Mouse (Mus musculus): ENCODE data around the gene Tnfrsf1a. TPM values are rescaled to one million over a fixed set of nuclear protein-coding genes. Genes with fewer than 3 reads are reported as not detected.

The Tnfrsf1a gene
- total RNA-seq, 2 experiments from 2014 or later: 11.5 to 12.7 TPM

DNA sequence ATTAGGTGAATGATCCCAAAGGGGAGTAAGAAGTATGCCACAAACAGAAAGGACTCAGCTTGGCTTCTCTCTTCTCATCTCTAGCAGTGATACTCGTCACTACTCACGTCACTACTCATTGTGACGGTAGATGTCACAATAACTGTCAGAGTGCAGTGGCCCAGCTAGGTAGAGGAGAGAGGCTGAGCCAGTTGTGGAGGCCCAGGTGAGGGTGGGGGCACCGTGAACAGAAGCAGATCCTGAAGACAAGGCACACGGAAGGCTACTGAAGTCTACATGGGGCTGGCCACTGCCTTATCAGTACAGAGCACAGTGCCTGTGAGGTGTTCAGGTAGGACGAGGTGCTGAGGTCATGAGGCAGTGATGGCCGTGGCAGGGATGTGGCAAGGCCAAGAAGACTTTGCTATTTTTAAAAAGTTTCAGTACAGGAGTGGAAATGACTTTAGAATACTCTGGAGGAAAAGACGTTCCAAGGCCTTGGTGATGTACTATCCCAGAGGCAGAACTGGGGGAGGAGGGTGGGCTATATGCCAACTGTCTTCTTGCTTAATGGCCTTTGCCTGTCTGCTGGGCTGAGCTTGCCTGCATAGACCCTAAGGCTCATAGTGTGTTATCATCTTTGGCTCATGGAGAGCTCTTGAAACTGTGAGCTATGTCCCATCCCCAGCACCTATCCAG, 2.3 kb downstream of the Tnfrsf1a start:
- intact Hi-C loops (cut with DNase I): no loop called here
- no peak for DNase-seq (ENCODE audit: low spot score in 2 of 2)

DNA sequence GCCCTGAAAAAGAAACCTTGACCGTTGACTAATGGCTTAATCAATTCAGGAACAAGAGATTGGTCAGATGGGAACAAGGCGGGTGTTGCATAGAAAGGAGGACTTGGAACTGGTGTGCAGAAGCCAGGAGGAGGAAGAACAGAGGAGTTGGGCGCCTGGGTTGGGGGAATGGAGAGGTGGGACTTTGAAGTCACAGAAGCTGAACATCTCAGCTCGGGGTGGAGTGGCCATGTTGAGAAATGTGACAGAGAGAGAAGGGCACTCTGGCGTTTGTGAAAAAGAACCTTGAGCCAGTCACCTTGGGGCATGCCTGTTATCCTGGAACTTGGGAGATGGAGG, 2.9 kb downstream of the Tnfrsf1a start:
- no peak for DNase-seq (ENCODE audit: low spot score in 2 of 2)
- intact Hi-C loops (cut with DNase I): no loop called here

DNA sequence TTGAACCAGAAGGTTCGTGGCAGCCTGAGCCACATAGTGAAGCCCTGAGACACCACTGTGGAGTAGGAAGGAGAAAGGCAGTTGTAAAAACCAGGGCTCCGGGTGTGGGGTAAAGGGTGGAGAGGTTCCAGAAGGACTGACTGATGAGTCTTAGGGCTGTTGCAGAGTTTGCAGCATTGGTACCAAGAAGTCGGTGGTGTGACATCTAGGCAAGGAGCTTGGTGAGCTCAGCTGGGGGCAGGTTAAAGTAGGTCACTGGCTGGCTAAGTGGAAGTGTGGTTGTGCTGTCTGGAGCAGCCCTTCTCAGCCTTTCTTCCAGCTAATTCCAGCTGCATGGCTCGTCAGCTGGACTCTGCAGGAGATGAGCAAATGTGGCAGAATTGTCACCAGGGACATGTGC, 3.6 kb downstream of the Tnfrsf1a start:
- intact Hi-C loops (cut with DNase I): no loop called here

DNA sequence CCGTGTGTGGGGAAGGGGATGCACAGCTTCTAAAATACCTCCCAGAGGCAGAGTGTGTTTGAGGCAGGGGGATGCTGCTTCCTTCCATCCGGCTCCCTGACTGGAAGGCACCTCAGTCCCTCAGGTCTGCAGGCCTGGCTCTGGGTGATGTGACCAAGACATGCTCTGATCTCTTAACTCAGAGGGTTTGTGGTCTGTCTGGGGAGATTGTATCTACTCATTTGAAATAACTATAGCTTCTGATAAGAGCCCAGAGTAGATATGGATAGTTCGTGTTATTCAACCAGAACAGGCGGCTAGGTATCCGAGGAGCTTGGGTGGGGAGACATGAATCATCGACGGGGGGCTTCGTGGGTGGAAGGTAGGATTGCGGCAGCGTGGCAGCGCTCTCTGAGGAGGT, 4.1 kb downstream of the Tnfrsf1a start:
- no peak for DNase-seq (ENCODE audit: low spot score in 2 of 2)
- intact Hi-C loops (cut with DNase I): no loop called here

More for the DNA sequence above, 3.6 kb downstream of the Tnfrsf1a start:
- no peak for DNase-seq (ENCODE audit: low spot score in 2 of 2)

DNA sequence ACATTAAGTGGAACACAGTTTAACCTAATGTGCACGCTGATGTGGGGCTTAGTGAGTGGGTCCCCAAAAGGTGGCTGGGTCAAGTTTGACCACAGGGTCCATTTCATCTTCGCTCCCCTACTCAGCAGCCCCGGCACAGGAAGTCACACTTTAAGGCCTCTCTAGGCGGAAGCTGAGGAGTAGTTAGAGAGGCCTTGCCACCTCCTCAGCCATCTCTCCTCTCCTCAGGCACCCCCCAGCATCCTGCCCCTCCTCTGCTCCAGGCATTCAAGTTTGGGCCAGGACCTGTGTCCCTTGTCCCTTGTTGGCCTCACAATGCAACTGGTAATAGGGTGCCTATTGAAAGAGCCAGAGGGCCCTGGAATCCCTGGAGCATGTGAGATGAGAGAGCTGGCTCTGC, 4.5 kb downstream of the Tnfrsf1a start:
- no peak for DNase-seq (ENCODE audit: low spot score in 2 of 2)
- intact Hi-C loops (cut with DNase I): no loop called here

DNA sequence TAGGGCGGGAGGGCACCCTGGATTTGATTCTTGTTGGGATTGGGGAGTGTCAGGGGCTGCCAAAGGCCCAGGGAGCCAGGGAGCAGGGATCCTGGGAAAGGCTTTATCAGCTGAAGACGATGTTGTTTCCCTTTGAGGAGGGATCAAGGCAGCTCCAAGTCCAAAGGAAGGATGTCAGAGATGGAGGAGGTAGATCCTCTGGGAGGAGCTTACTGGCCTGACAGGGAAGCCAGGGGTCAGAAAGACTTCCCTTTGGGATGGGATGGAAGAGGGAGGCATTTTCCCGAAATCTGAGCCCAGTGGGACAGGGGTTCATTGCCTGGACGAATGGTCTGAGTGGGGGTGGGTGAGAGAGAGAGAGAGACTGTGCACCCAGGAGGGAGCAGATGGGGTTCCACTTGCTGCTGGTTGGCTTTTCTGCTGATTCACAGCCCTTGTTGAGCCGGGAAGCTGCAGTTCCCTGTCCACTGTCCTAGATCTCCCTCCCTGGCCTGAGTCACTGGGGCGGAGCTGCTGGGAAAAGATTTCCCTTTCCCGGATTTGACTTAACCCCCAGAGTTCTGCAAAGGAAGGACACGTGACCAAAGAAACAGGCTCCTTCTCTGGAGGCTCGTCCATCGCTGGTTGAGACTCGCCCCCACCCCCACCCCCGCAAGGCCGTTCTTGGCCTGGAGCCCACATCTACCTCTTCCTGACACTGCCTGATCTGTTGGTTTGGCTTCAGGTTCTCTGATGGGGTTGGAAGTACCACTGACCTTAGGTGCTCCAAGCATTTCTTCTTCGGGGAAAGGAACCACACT, 5.4 kb downstream of the Tnfrsf1a start:
- peak in 1 of 2 experiments; percentile 58 for DNase-seq (ENCODE audit: low spot score in 2 of 2)
- intact Hi-C loops (cut with DNase I): no loop called here

DNA sequence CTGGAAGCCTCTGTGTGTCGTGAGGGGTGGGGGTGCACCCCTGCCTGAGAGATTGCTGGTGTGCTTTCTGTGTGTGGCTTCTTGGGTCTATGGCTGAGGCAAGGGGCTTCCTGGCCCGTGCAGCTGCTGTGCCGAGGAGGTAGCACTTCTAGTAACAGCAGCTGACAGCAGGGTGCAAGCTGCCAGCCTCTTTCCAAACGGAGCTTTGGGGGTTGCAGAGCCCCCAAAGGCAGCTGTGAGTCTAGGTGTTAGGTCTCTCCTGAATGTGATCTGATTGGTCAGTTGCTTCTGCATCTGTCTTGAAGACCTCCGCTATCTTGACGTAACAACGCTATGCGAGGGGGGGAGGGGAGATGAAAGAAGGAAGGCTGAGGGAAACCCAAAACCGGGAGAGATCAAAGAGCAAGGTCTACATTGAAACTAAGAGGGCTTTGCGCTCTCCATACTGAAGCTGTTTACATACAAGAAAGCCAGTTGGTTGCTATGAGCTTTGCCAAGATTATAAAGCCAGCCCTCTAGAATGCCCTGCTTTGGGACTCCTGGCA, 6.1 kb downstream of the Tnfrsf1a start:
- intact Hi-C loops (cut with DNase I): no loop called here
- no peak for DNase-seq (ENCODE audit: low spot score in 2 of 2)

DNA sequence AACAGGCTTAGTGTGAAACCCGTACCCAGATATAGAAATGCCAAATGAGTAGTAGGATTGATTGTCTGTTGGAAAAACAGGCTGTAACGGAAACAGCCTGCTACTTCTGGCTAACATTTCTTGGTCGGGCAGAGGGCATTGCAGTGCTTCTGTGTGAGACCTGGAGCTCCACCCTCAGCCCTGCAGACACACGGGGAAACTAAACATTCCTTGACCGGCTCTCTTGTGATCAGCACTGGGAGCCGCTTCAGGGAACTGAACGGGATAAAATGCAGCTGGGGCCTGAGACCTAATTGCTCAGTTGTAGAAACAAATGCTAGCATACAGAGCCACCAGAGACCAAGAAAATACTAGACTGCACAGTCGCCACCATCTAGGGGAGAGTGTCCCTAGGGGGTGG, 7.1 kb downstream of the Tnfrsf1a start:
- DNase-seq (ENCODE audit: low spot score in 2 of 2): no peak
- intact Hi-C loops (cut with DNase I): no loop called here

DNA sequence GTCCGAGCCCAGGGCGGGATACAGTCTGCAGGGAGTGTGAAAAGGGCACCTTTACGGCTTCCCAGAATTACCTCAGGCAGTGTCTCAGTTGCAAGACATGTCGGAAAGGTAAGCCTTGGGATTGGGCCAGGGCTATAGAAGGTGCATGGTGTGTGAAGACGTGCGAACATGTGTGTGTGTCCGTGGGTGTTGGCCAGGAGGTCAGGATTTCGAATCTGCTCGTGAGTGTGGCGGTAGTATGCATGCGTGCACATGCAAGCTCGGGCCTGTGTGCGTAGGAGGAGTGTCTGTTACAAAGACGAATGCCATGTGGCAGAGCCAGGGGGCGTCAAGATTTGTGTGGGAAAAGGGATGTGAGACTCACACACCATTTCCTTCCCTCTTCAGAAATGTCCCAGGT, 8.2 kb downstream of the Tnfrsf1a start:
- peak in 1 of 2 experiments; percentile 41 for DNase-seq (ENCODE audit: low spot score in 2 of 2)
- intact Hi-C loops (cut with DNase I): no loop called here

DNA sequence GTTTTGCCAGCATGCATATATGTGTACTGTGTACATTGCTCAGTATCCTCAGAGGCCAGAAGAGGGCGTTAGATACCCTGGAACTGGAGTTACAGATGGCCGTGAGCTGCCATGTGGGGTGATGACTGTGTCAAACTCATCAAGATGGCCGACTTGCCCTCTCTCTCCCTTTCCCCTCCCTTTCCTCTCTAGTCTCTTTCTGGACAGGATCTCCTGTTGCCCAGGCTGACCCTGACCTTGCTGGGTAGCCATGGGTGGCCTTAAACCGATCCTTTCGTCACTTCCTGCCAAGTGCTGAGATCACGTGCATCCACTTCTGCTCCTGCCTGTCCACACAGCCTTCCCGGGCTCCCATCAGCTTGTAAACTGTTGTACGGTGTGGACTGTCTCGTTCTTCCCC, 10.8 kb downstream of the Tnfrsf1a start:
- intact Hi-C loops (cut with DNase I): loop anchor here (5.0 kb wide), 2 partner anchors 83 to 242 kb away; no protein-coding TSS in a partner anchor
- DNase-seq (ENCODE audit: low spot score in 2 of 2): no peak

DNA sequence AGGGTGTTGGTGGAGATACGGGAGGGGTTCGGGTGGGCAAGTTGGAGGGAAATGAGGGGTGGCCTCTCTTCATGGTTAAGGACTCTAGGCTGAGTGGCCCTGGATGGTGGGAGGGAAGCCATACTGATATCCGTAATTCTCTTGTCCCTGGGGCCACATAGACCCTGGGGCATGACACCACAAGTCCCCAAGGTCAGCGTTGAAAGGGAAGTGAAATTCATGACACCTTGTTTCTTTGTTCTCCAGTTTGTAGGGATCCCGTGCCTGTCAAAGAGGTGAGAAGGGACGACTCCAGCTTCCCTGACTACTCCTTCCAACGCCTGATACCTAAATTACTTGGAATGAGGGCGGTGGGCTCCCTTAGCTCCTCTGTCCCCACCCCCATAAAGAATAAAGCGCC, 11.7 kb downstream of the Tnfrsf1a start:
- intact Hi-C loops (cut with DNase I): loop anchor here (5.0 kb wide), 2 partner anchors 84 to 241 kb away; no protein-coding TSS in a partner anchor
- DNase-seq (ENCODE audit: low spot score in 2 of 2): no peak

DNA sequence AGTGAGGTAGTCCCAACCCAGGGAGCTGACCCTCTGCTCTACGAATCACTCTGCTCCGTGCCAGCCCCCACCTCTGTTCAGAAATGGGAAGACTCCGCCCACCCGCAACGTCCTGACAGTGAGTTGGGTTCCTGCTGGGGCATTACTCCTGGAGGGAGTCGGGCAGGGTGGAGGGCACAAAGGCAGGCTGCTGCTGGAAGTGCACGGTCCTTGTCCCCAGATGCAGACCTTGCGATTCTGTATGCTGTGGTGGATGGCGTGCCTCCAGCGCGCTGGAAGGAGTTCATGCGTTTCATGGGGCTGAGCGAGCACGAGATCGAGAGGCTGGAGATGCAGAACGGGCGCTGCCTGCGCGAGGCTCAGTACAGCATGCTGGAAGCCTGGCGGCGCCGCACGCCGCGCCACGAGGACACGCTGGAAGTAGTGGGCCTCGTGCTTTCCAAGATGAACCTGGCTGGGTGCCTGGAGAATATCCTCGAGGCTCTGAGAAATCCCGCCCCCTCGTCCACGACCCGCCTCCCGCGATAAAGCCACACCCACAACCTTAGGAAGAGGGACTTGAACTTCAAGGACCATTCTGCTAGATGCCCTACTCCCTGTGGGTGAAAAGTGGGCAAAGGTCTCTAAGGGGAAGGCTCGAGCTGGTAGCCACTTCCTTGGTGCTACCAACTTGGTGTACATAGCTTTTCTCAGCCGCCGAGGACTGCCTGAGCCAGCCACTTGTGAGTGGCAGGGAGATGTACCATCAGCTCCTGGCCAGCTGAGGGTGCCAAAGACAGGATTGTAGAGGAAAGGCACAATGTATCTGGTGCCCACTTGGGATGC, 12.5 kb downstream of the Tnfrsf1a start:
- intact Hi-C loops (cut with DNase I): loop anchor here (5.0 kb wide), 2 partner anchors 84 to 241 kb away; no protein-coding TSS in a partner anchor
- peak; percentile 27 to 56 for DNase-seq (ENCODE audit: low spot score in 2 of 2)

DNA sequence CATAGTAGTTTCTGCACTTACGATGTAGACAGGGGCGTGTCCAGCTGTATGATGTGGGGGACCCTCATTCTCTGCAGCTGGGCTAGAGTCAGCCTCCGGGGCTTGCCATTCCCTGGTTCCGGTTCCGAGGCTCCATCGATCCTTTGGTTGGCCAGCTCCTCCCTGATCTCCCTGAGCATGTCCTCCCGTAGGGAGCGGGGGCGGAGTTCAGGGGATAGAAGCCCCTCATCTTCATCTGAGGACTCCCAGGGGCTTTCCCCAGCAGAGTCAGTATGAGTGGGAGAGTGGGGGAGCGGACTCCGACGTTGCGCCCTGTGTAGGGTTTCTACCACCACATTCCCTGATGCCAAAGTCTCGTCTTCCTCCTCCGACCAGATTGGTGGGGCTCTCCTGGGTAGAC, 13.9 kb downstream of the Tnfrsf1a start:
- intact Hi-C loops (cut with DNase I): loop anchor here (5.0 kb wide), 2 partner anchors 86 to 239 kb away; no protein-coding TSS in a partner anchor
- no peak for DNase-seq (ENCODE audit: low spot score in 2 of 2)

DNA sequence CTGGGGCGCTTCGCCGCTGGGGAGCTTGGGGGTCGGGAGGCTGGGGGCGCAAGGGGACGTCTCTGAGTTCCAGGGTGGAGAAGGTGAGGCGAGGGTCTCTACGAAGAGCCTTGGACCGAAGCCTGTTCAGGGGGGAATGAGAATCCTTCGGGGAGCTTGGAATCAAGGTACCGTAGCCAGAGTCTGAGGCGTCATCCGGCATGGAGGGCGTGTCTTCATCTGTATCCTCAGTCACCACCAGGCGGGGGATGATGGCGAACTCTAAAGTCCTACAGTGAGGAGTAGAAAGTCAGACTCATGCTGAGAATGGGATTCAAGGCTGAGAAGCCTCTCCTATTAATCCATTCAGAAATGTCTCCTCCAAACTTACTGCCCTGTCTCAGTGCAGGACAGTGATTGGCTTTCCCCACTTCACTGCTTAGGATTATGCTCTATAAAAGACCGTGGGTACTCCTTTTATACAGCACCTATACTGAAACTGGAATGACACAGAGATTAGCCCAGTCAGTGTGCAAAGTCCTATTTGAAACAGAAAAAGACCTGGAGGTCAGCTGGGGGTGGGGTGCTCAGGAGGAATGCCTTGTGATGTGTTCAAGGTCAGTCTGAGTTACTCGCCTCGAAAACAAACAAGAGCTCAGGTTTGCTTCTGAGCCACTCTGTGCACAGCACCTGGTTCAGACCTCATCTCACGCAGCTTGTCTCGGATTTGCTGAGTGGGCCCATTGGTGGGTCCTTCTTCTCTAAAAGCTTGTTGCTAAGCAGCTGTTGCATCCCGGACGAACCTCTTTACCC, 14.5 kb downstream of the Tnfrsf1a start:
- intact Hi-C loops (cut with DNase I): loop anchor here (5.0 kb wide), 2 partner anchors 86 to 239 kb away; no protein-coding TSS in a partner anchor
- no peak for DNase-seq (ENCODE audit: low spot score in 2 of 2)

DNA sequence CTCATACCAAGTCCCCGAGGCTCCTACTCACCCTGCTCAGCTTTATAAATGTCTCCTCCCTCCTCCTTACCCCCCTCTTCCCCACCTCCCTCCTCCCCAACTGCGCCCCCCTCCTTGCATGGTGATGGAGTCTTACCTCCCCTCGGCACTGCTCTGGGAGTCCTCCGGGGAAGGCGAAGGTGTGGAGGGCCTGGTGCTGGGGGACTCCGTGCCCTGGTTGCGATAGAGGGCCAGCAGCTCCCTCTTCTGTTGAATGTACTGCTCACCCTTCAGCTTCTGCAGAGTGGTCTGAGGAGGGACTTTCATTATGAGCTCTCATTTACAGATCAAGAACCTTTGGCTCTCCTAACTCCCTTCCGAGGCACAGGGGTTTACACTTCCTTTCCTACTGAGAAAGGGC, 15.3 kb downstream of the Tnfrsf1a start:
- no peak for DNase-seq (ENCODE audit: low spot score in 2 of 2)
- intact Hi-C loops (cut with DNase I): loop anchor here (5.0 kb wide), 2 partner anchors 87 to 238 kb away; no protein-coding TSS in a partner anchor

DNA sequence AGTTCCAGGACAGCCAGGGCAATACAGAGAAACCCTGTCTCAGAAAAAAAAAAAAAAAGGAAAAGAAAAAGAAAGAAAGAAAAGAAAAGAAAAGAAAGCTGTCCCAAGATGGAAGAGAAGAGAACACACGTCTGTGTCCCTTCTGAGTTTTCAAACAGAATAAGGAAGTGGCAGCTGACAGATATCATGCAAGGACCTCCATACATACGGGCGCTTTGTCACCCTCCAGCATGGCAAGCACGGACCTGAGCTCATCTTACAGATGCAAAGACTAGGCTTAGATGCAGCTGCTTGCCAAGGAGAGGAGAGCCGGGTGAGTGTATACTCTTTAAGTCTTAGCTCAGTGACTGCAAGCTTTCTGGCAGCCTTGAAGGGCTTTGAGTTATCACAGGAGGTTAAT, 16.4 kb downstream of the Tnfrsf1a start:
- DNase-seq (ENCODE audit: low spot score in 2 of 2): no peak
- intact Hi-C loops (cut with DNase I): no loop called here

DNA sequence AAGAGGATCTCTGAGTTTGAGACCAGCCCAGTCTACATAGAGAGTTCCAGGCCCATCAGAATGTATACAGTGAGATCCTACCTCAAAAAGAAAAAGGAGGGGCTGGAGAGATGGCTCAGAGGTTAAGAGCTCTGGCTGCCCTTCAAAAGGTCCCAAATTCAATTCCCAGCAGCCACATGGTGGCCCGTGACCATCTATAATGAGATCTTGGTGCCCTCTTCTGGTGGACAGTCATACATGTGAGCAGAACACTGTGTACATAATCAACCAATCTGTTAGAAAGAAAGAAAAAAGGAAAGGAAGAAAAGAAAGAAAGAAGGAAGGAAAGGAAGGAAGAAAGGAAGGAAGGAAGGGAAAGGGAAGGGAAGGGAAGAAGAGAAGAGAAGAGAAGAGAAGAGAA, 17.0 kb downstream of the Tnfrsf1a start:
- DNase-seq (ENCODE audit: low spot score in 2 of 2): no peak
- intact Hi-C loops (cut with DNase I): no loop called here

DNA sequence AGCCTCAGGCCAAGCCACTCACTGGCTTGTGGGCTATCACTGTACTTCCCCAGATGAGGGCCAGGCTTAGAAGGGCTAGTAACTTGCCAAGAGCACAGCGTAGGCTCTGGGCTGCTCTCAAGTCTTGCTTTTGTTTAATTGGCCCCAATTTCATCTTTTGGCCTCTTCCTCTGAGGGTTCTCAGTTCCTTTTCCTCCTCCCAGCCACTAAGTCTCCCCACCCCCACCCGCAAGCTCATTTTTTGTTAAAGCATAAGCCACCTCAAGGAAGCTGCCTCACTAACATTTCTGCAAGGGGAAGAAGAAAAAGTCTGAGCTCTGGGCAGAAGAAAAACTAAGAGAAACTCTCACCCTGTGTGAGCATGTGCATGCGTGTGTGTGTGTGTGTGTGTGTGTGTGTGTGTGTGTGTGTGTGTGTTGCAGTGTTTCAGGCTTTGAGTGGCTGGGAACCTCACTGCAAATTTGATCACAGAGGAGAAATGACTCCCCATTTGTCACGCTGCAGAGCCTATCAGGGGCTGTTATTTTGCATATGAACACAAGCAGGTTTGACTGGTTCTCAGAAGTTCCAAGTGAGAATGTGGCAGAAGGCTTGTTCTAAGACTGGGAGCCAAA, 18.7 kb downstream of the Tnfrsf1a start:
- intact Hi-C loops (cut with DNase I): no loop called here
- no peak for DNase-seq (ENCODE audit: low spot score in 2 of 2)

DNA sequence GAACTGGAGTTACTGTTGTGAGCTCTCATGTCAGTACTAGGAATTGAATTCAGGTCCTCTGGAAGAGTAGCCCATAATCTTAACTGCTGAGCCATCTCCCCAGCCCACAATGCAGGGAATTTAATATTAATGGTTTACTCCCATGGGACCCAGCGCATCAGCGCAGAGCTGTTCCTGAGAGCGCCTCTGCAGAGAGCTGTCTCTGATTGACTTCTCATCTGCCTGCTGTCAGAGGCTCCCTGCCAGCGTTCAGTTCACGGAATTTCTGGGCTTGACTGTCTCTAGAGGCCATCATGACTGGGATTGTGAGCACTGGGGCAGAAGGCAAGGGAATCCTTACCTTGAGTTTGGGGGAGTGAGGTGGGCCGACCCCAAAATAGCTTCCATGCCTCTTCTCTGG, 27.9 kb downstream of the Tnfrsf1a start:
- intact Hi-C loops (cut with DNase I): no loop called here
- DNase-seq (ENCODE audit: low spot score in 2 of 2): no peak

Measured in left cerebral cortex, postnatal 25 days (tissue).